Comparison of ENCODE assay signal across 17 mouse cellular contexts in genomic region chr5:121343997-121344396, GRCm38 (mm10).
"Had no signal": no experiment of that assay in that cellular context is flagged by ENCODE, and none has a peak within 500 bp of the region (broad histone marks: within the 10 kb centered on the region; RNA-seq: fewer than 3 reads in every experiment).

No protein-coding gene starts in this region.

- H3K27ac ChIP-seq: kidney, postnatal 0 days; limb, embryonic 10.5 days; limb, embryonic 13.5 days; liver, embryonic 12.5 days; lung, embryonic 15.5 days; stomach, postnatal 0 days had no signal

- DNase-seq: kidney, adult 2 months; kidney, postnatal 25 days; liver; lung, adult 18-20 months; lung, postnatal 14 days; lung, postnatal 4 days; midbrain, embryonic 14.5 days; thymus, adult 2 months; thymus, postnatal 14 days; thymus, postnatal 4 days had no signal

- H3K4me3 ChIP-seq: limb, embryonic 10.5 days; limb, embryonic 13.5 days; liver, embryonic 12.5 days; liver, embryonic 15.5 days; lung, embryonic 15.5 days had no signal

- H3K9me3 ChIP-seq: limb, embryonic 10.5 days; limb, embryonic 13.5 days; liver, embryonic 12.5 days; liver, embryonic 15.5 days; lung, embryonic 15.5 days had no signal

- H3K9ac ChIP-seq: limb, embryonic 13.5 days; liver, embryonic 12.5 days; liver, embryonic 15.5 days; lung, embryonic 15.5 days had no signal

- H3K27me3 ChIP-seq: limb, embryonic 13.5 days; liver, embryonic 12.5 days; liver, embryonic 15.5 days; lung, embryonic 15.5 days had no signal

- H3K4me1 ChIP-seq: liver, embryonic 12.5 days; liver, embryonic 15.5 days; lung, embryonic 15.5 days had no signal
